Mouse (Mus musculus) erythroblast, embryonic 14.5 days (primary cell): Measurements from ENCODE around the gene Ndufa6.

Experiments used
- GATA1 ChIP-seq: IDR thresholded peaks from 2 replicates; pipeline ENCODE4 v1.6.1; 2012; ENCODE audit warnings: low read length, inconsistent platforms, mixed read lengths
- TAL1 ChIP-seq: IDR thresholded peaks from 3 replicates; pipeline ENCODE4 v1.6.1; 2012; ENCODE audit warnings: low read length, inconsistent platforms, mixed read lengths

- TF ChIP-seq GATA1 (no peak), TAL1 (no peak)
These were observed 45.7 kb downstream of the Ndufa6 start for GRCm38 (mm10) chr15:82308416-82308815.
